Mouse (Mus musculus): ENCODE results near the gene C8g. TPM values are rescaled to one million over a fixed set of nuclear protein-coding genes. Genes with fewer than 3 reads are reported as not detected.

C8g gene
- 1.8 and 2.0 TPM in 2 replicates for polyA plus RNA-seq (2021; fragmentation: Nextera tagmentation)
- long read RNA-seq, experiment 1, partial matches to known transcripts, result 0 of 5 reads
- long read RNA-seq, experiment 1, other reads (novel, unspliced or antisense), result 1 of 5 reads
- long read RNA-seq, experiment 2, partial matches to known transcripts, result 0 of 1 reads
- long read RNA-seq, experiment 2, other reads (novel, unspliced or antisense), result 0 of 1 reads

DNA sequence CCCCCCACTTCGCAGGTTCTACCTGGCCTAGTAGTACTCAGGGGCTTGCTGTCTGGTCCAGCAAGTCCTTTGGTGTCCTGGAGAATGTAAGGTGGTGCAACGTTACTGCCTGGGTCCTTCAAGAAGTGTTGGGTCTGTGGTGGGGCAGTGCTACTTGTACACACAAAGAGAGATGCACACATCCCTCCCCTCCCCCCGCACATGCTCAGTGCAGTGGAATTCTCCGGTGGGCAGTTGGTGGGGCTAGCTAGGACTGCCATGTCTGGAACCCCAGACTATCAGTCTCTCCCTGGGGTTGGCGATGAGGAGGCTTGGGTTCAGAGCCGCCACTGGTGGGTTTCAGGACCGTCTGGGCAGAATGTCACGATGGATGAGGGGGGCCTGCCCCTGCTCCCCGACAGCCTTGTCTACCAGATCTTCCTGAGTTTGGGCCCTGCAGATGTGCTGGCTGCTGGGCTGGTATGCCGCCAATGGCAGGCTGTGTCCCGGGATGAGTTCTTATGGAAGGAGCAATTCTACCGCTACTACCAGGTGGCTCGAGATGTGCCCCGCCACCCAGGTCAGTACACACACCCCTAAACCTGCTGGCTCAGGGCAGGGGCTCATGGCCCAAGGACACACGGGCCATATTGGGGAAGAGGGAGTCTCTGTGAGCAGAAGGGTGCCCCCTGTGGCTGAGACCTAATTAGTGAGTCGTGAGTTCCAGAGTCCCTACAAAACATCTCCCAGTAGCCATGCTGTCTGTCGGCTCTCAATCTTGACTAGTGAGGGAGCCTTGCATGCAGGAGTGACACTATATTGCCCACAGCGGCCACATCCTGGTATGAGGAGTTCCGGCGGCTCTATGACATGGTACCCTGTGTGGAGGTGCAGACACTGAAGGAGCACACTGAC, at the start of gene C8g:
Gene C8g (minus strand): TSS at position 127 of the 894 bp plus-strand sequence.

DNA sequence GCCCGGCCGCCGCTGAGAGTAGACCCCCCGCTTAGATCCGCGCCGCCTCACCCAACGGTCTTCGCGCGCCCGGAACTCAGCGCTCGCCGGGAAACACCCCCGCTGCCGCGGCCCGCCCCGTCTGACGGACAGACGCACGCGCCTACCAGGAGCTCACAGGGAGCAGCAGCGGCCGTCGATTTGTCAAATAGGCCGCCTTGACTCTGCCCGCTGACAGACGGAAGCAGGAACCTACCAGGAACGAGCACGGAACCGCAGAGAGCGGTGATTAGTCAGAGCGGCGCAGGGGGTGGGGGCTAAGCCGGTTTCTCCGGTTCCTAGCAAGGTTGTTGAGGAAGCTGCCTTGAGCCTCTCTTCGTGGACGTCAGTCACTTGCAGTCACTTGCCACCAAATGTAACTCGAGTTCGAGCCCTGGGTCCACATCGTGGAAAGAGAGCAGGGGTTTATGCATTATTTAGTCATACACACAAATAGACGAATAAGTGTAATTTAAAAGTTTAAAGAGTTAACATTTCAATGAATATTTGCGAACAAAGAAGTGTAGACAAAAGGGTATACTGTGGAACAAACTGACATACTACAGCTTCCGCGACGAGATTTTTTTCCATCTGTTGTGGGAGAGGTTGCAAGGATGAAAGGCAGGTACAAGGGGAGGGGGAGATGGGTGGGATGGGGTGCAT, 45.4 kb upstream of the C8g start, which contains the start of gene Traf2:
Gene Traf2 (minus strand): TSS at position 130 of the 681 bp plus-strand sequence.

DNA sequence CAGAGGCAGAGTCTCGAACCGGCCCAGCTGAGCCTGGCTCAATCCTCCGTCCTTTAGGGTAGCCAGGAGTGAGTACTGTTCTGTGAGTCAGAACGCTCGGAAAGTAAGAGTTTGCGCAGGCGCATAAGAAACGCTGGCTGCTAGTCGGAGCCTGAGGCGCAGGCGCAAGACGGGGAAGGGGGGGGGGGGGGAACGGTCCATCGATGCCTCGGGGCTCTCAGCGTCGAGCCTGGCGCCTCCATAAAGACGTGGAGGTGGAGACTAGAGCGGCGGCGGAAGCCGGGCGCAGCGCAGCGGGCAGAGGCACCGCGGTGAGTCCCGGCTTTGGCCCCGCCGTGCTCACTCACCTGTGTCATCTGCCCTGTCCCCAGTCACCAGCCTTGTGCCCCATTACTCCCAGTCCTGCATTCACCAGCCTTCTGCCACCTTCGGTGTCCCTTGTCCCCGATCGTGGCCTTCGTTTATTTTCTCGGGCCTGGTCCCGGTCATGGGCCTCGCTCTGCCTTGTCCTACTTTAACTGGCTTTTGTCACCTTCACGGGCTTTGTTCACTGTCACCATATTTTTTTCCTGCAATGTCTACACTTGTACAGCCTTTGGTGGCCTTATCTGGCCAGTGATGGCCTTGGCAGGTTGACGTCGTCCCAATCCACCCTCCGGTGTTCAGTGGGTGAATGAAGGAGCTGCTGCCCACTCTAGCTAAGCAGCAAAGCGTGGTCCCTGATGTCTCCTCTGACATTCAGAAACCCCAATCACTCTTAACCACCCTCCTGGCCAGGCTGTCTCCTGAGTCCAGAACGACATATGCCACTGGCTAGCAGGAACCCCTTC, 728 bp downstream of the C8g start, which contains the start of gene Fbxw5:
Gene Fbxw5 (plus strand): TSS at position 175 of the 830 bp plus-strand sequence.

DNA sequence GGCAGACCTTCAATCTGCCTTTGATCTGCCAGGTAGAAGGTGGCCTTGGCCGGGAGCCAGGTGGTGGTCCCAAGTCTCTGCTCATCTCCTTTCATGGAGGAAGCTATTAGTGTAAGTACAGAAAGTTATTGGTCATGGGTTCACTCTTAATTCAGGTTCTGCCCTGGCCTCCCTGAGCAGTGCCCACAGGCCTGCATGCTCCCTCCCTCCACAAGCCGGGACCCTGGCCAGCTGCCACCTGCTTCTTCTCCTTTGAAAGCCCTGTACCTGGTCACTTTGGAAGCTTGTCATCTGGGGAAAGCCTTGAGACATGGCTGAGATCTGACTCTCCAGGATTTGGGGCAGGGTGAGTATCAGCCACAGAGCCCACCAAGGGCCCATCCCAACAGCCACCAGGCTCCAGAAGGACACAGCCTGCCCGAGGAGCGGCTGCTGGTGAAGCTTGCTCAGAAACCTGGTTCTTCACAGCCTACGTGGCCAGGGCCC, 8.0 kb downstream of the C8g start, which contains the start of gene Lcn12:
Gene Lcn12 (minus strand): TSS at position 436 of the 486 bp plus-strand sequence.

DNA sequence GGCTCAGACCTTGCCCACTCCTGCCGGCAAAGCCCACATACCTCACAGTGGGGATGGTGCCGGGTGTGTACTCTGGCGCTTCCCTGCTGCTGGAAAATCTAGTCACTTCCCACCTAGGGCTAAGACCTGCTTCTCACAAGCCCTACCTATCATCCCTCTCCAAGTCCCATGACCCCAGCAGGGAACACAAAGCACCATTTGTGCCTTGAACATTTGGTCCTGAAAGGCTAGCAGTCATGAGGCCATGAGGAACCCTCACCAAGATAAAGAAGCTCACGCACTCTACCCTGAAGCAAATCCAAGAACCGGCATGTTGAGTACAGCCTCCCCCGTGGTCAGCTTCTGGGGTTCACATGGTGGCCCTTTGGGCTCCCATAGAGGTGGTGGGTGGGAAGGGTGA, 31.6 kb downstream of the C8g start, which contains the start of gene Ptgds:
Gene Ptgds (minus strand): TSS at position 78 of the 400 bp plus-strand sequence.

DNA sequence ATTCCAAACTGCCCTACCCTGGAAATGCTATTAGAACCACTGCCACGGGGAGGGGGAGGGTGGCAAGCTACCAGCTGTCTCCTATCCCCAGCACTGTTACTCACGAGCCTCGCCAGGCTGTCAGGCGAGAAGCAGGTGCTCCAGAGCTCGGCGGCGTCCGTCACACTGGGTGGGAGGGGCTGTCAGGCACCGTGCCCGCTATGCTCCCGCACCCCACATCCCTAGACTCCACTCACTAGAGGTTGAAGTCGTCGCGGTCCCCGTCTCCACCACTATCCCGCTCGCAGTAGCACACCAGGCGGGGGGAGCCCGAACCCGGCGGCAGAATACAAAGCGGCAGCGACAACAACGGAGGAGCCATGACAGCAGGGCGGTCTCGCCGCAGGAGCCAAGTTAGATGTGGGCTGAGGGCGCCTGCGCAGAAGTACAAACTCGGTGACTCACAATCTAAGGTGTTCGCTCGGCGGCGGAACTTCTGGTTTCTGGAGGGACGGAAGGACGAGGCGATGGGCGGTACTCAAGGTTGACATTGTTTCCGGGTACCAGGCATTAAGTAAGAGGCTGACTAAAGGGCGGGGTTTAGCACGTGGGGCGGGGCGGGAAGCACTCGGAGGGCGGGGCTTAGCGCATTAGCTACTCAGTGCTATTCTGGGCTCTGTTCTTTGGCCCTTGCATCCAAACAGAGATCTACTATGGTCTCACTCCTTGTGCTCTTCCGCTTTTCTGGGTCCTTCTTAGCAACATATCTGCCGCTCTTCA, 40.8 kb downstream of the C8g start, which contains the start of gene Paxx:
Gene Paxx (minus strand): TSS at position 544 of the 759 bp plus-strand sequence.

DNA sequence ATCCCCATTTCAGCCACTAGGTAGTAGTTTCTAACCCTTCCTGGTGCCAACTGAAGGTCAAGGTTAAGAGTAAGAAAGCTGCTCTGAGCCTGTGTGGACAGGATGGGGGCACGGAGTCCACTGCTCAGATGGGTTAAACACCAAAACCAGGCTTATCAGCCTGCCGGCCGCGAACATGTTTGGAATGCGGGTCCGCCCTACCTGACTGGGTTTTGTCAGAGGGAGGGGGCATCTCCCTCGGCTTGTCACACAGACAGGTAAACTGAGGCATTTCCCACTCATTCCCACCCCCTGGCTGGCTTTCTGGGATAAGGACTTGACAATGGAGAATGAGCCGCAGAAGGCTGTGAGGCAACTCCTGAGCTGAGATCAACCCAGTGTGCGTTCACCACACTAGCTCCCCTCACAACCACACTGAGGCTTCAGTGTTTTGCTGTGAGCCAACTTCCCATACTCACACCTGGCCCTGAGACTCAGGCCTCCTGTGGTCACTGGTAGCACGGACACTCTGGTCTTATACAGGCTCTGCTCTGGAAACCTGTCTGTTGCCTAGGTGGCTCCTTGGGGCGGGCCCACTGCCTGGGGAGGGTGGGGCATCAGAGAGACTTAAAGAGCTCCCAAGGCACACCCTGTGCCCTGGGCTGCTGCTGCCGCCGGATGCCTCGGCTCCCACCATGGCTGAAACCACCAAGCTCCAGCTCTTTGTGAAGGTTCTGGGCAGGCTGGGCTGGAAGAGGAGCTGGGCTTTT, 45.1 kb downstream of the C8g start, which contains the start of gene Clic3:
Gene Clic3 (plus strand): TSS at position 634 of the 749 bp plus-strand sequence.

Other genes starting within 250 kb of the C8g start
- gene Tmem203, start 246.3 kb downstream of the C8g start, polyA plus RNA-seq (2021; fragmentation: Nextera tagmentation), result 30.8 and 34.2 TPM in 2 replicates
- gene Tprn, start 239.1 kb downstream of the C8g start, polyA plus RNA-seq (2021; fragmentation: Nextera tagmentation), result 12.5 and 13.7 TPM in 2 replicates
- 76.5 and 79.6 TPM in 2 replicates for gene Ssna1, start 229.3 kb downstream of the C8g start, polyA plus RNA-seq (2021; fragmentation: Nextera tagmentation)
- gene Anapc2, start 229.2 kb downstream of the C8g start, polyA plus RNA-seq (2021; fragmentation: Nextera tagmentation), result 32.4 and 34.4 TPM in 2 replicates
- not detected in 2 replicates for gene Tmem210, start 213.6 kb downstream of the C8g start, polyA plus RNA-seq (2021; fragmentation: Nextera tagmentation)
- 0.26 and 0.28 TPM in 2 replicates for gene Lrrc26, start 211.8 kb downstream of the C8g start, polyA plus RNA-seq (2021; fragmentation: Nextera tagmentation)
- gene Grin1, start 182.5 kb downstream of the C8g start, polyA plus RNA-seq (2021; fragmentation: Nextera tagmentation), result 101 and 125 TPM in 2 replicates
- gene Man1b1, start 169.4 kb downstream of the C8g start, polyA plus RNA-seq (2021; fragmentation: Nextera tagmentation), result 13.0 and 18.8 TPM in 2 replicates
- gene Dpp7, start 145.4 kb downstream of the C8g start, polyA plus RNA-seq (2021; fragmentation: Nextera tagmentation), result 17.5 and 27.1 TPM in 2 replicates
- gene Uap1l1, start 136.0 kb downstream of the C8g start, polyA plus RNA-seq (2021; fragmentation: Nextera tagmentation), result 26.0 and 26.4 TPM in 2 replicates
- gene Sapcd2, start 129.4 kb downstream of the C8g start, polyA plus RNA-seq (2021; fragmentation: Nextera tagmentation), result 2.3 and 2.4 TPM in 2 replicates
- 21.4 and 46.8 TPM in 2 replicates for gene Entpd2, start 105.8 kb downstream of the C8g start, polyA plus RNA-seq (2021; fragmentation: Nextera tagmentation)
- gene Npdc1, start 102.4 kb downstream of the C8g start, polyA plus RNA-seq (2021; fragmentation: Nextera tagmentation), result 292 and 359 TPM in 2 replicates
- gene Fut7, start 78.5 kb downstream of the C8g start, polyA plus RNA-seq (2021; fragmentation: Nextera tagmentation), result 0.06 and 0.20 TPM in 2 replicates
- gene Abca2, start 73.0 kb downstream of the C8g start, polyA plus RNA-seq (2021; fragmentation: Nextera tagmentation), result 33.0 and 34.1 TPM in 2 replicates
- gene Clic3, start 44.9 kb downstream of the C8g start, polyA plus RNA-seq (2021; fragmentation: Nextera tagmentation), result 0.70 and 9.1 TPM in 2 replicates
- gene Paxx, start 40.6 kb downstream of the C8g start, polyA plus RNA-seq (2021; fragmentation: Nextera tagmentation), result 111 and 116 TPM in 2 replicates
- 2,394 and 5,724 TPM in 2 replicates for gene Ptgds, start 31.7 kb downstream of the C8g start, polyA plus RNA-seq (2021; fragmentation: Nextera tagmentation)
- not detected in 2 replicates for gene Lcn12, start 7.8 kb downstream of the C8g start, polyA plus RNA-seq (2021; fragmentation: Nextera tagmentation)
- gene Fbxw5, start 969 bp downstream of the C8g start, polyA plus RNA-seq (2021; fragmentation: Nextera tagmentation), result 124 and 134 TPM in 2 replicates
- 9.9 and 10.3 TPM in 2 replicates for gene Traf2, start 45.2 kb upstream of the C8g start, polyA plus RNA-seq (2021; fragmentation: Nextera tagmentation)
- 801 and 843 TPM in 2 replicates for gene Edf1, start 56.1 kb upstream of the C8g start, polyA plus RNA-seq (2021; fragmentation: Nextera tagmentation)
- gene Mamdc4, start 73.1 kb upstream of the C8g start, polyA plus RNA-seq (2021; fragmentation: Nextera tagmentation), result 25.8 and 27.1 TPM in 2 replicates
- 151 and 165 TPM in 2 replicates for gene Phpt1, start 73.5 kb upstream of the C8g start, polyA plus RNA-seq (2021; fragmentation: Nextera tagmentation)
- gene Ajm1, start 80.0 kb upstream of the C8g start, polyA plus RNA-seq (2021; fragmentation: Nextera tagmentation), result 13.5 and 18.7 TPM in 2 replicates
- 58.2 and 69.1 TPM in 2 replicates for gene Rabl6, start 106.8 kb upstream of the C8g start, polyA plus RNA-seq (2021; fragmentation: Nextera tagmentation)
- gene Ccdc183, start 116.0 kb upstream of the C8g start, polyA plus RNA-seq (2021; fragmentation: Nextera tagmentation), result 0.83 and 1.1 TPM in 2 replicates
- gene Tmem141, start 120.3 kb upstream of the C8g start, polyA plus RNA-seq (2021; fragmentation: Nextera tagmentation), result 44.7 and 48.2 TPM in 2 replicates
- gene Fcna, start 126.3 kb upstream of the C8g start, polyA plus RNA-seq (2021; fragmentation: Nextera tagmentation), result 0.33 and 0.40 TPM in 2 replicates
- not detected in 2 replicates for gene Lcn8, start 151.4 kb upstream of the C8g start, polyA plus RNA-seq (2021; fragmentation: Nextera tagmentation)
- gene Lcn5, start 156.2 kb upstream of the C8g start, polyA plus RNA-seq (2021; fragmentation: Nextera tagmentation), result not detected in 2 replicates
- not detected in 2 replicates for gene Lcn6, start 175.1 kb upstream of the C8g start, polyA plus RNA-seq (2021; fragmentation: Nextera tagmentation)
- gene Lcn10, start 181.0 kb upstream of the C8g start, polyA plus RNA-seq (2021; fragmentation: Nextera tagmentation), result not detected in 2 replicates
- not detected in 2 replicates for gene Obp2a, start 198.3 kb upstream of the C8g start, polyA plus RNA-seq (2021; fragmentation: Nextera tagmentation)
- gene Bmyc, start 205.0 kb upstream of the C8g start, polyA plus RNA-seq (2021; fragmentation: Nextera tagmentation), result 212 and 245 TPM in 2 replicates
- not detected in 2 replicates for gene Obp2b, start 235.3 kb upstream of the C8g start, polyA plus RNA-seq (2021; fragmentation: Nextera tagmentation)